In the genomic region with DNA sequence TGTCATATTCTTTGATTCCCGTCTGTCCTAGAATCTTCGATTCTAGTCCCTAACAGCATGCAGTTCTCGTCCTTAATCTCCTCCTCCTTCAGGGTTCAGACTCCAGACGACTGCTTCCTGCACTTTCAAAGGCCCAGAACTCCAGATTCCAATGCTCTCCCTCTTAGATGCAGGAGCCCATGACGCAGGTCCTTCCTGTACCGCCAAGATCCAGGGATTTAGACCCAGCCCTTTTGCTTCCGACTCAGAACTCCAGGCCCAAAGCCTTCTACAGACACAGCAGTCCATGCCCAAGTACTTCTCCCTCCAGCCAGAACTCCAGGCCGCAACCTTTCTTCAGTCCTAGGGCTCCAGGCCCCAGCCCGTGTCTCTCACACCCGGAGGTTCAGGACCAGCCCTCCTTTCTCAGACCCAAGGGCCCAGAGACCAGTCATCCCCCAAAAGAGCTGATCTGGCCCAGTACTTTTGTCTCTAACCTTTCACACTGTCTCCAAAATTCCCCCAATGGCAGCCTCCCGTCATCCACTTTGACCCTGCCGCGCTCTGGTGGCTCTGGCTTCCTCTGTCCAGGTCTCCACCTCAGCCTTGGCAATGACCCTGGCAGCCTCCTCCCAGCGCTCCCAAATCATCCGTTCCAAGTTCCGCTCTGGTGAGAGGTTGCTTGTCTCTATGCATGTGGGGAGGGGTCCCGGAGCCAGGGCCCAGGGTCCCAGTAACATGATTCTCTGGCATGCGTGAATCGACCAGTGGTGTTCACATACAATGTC, we compare ENCODE assay signal across 13 mouse cellular contexts. TPM values are rescaled to one million over a fixed set of nuclear protein-coding genes. Genes with fewer than 3 reads are reported as not detected.
DNase-seq lines count a peak whose midpoint lies in the region; ATAC-seq and TF ChIP-seq lines count a peak whose summit lies in the region.
"Had no signal": no experiment of that assay in that cellular context is flagged by ENCODE, and none has a peak within 500 bp of the region (broad histone marks: within the 10 kb centered on the region; RNA-seq: fewer than 3 reads in every experiment).

No protein-coding gene starts in this region.

- peak; percentile 72 for DNase-seq in cerebellum, adult 9-11 months
- DNase-seq in cerebellum, postnatal 36 days: no peak
- DNase-seq in kidney, adult 9 months: no peak
- DNase-seq in embryonic facial prominence, embryonic 10.5 days (ENCODE audit: low spot score): no peak
- DNase-seq in heart, postnatal 0 days (ENCODE audit: low spot score): no peak
- DNase-seq in liver, embryonic 11.5 days (ENCODE audit: low spot score): no peak
- DNase-seq: forebrain, postnatal 0 days had no signal

- peak overlapping the region; percentile 64 for H3K27ac ChIP-seq in kidney, embryonic 16.5 days (ENCODE audit: low read length)
- H3K27ac ChIP-seq in embryonic facial prominence, embryonic 10.5 days (replicated peaks): 0 out of 2 replicates have a peak overlapping the region, but pooled peaks have one; percentile 19
- H3K27ac ChIP-seq in heart, postnatal 0 days (ENCODE audit: low read depth): peak overlapping the region; percentile 76
- no peak overlapping the region for H3K27ac ChIP-seq in intestine, embryonic 15.5 days
- no peak overlapping the region for H3K27ac ChIP-seq in liver, embryonic 11.5 days (ENCODE audit: low read depth, low read length)

- H3K4me3 ChIP-seq in kidney, embryonic 16.5 days (ENCODE audit: low read length): no peak overlapping the region
- H3K4me3 ChIP-seq in embryonic facial prominence, embryonic 10.5 days: 0 out of 2 replicates have a peak overlapping the region, but pooled peaks have one; percentile 23
- no peak overlapping the region for H3K4me3 ChIP-seq in heart, postnatal 0 days (ENCODE audit: low read depth, low read length)
- H3K4me3 ChIP-seq in intestine, embryonic 15.5 days (replicated peaks): no peak overlapping the region
- no peak overlapping the region for H3K4me3 ChIP-seq in liver, embryonic 11.5 days (ENCODE audit: low read depth, low read length)
- H3K4me3 ChIP-seq: stomach, embryonic 15.5 days had no signal

- H3K9me3 ChIP-seq in kidney, embryonic 16.5 days (ENCODE audit: low read length): no peaks in the 10 kb centered on the region
- peaks cover 7% of the 10 kb centered on the region; the same call in 1 of the 2 replicates for H3K9me3 ChIP-seq in embryonic facial prominence, embryonic 10.5 days
- no peaks in the 10 kb centered on the region for H3K9me3 ChIP-seq in heart, postnatal 0 days (replicated peaks; ENCODE audit: control insufficient read depth, low read length)
- no peaks in the 10 kb centered on the region for H3K9me3 ChIP-seq in intestine, embryonic 15.5 days
- H3K9me3 ChIP-seq in liver, embryonic 11.5 days (ENCODE audit: control insufficient read depth, low read length): no peaks in the 10 kb centered on the region
- H3K9me3 ChIP-seq: hindbrain, embryonic 10.5 days; stomach, embryonic 15.5 days had no signal

- H3K27me3 ChIP-seq in kidney, embryonic 16.5 days (ENCODE audit: insufficient read depth, low read length): no peaks in the 10 kb centered on the region
- peaks cover 26% of the 10 kb centered on the region for H3K27me3 ChIP-seq in embryonic facial prominence, embryonic 10.5 days (replicated peaks; ENCODE audit: low read depth, poor library complexity, severe bottlenecking)
- no peaks in the 10 kb centered on the region for H3K27me3 ChIP-seq in heart, postnatal 0 days (ENCODE audit: control insufficient read depth, insufficient read depth, low read length)
- H3K27me3 ChIP-seq in intestine, embryonic 15.5 days (replicated peaks): no peaks in the 10 kb centered on the region
- H3K27me3 ChIP-seq in liver, embryonic 11.5 days (replicated peaks; ENCODE audit: control insufficient read depth, insufficient read depth, low read length): peaks cover 4% of the 10 kb centered on the region; the same call in 1 of the 2 replicates
- H3K27me3 ChIP-seq: Patski; stomach, embryonic 15.5 days had no signal

- WGBS in kidney, embryonic 16.5 days: 57% methylated on average over 19 of the region's 19 CpGs
- 73% methylated on average over 19 of the region's 19 CpGs for WGBS in embryonic facial prominence, embryonic 10.5 days
- WGBS in heart, postnatal 0 days: 76% methylated on average over 19 of the region's 19 CpGs
- 81% methylated on average over 19 of the region's 19 CpGs for WGBS in intestine, embryonic 15.5 days
- 77% methylated on average over 19 of the region's 19 CpGs for WGBS in liver, embryonic 11.5 days

- H3K9ac ChIP-seq in kidney, embryonic 16.5 days (replicated peaks; ENCODE audit: low read length): peak overlapping the region; percentile 27; the same call in 1 of the 2 replicates
- no peak overlapping the region for H3K9ac ChIP-seq in heart, postnatal 0 days (replicated peaks; ENCODE audit: low read depth, low read length)
- no peak overlapping the region for H3K9ac ChIP-seq in intestine, embryonic 15.5 days
- H3K9ac ChIP-seq in liver, embryonic 11.5 days (ENCODE audit: low read depth, low read length): no peak overlapping the region
- H3K9ac ChIP-seq: forebrain, postnatal 0 days; stomach, embryonic 15.5 days had no signal

- H3K4me1 ChIP-seq in kidney, embryonic 16.5 days (ENCODE audit: insufficient read depth, low read length): peaks cover 66% of the 10 kb centered on the region
- H3K4me1 ChIP-seq in embryonic facial prominence, embryonic 10.5 days: peaks cover 71% of the 10 kb centered on the region
- H3K4me1 ChIP-seq in heart, postnatal 0 days (ENCODE audit: control insufficient read depth, insufficient read depth): peaks cover 40% of the 10 kb centered on the region
- peaks cover 47% of the 10 kb centered on the region for H3K4me1 ChIP-seq in intestine, embryonic 15.5 days (replicated peaks)
- H3K4me1 ChIP-seq in liver, embryonic 11.5 days (replicated peaks; ENCODE audit: control insufficient read depth, insufficient read depth, low read length): peaks cover 14% of the 10 kb centered on the region; the same call in 1 of the 2 replicates

- H3K4me2 ChIP-seq in kidney, embryonic 16.5 days (replicated peaks; ENCODE audit: low read depth, low read length): no peak overlapping the region
- no peak overlapping the region for H3K4me2 ChIP-seq in heart, postnatal 0 days (ENCODE audit: low read depth, low read length)
- H3K4me2 ChIP-seq in intestine, embryonic 15.5 days (replicated peaks): no peak overlapping the region
- H3K4me2 ChIP-seq in liver, embryonic 11.5 days: no peak overlapping the region

- no peak for TF ChIP-seq EP300 in heart, postnatal 0 days (IDR thresholded peaks at IDR 0.05; ENCODE audit: low read depth)

- peaks cover 13% of the 10 kb centered on the region for H3K36me3 ChIP-seq in kidney, embryonic 16.5 days (ENCODE audit: insufficient read depth, low read length)
- H3K36me3 ChIP-seq in embryonic facial prominence, embryonic 10.5 days (replicated peaks): peaks cover 14% of the 10 kb centered on the region
- peaks cover 21% of the 10 kb centered on the region for H3K36me3 ChIP-seq in heart, postnatal 0 days (replicated peaks; ENCODE audit: control insufficient read depth, insufficient read depth, low read length)
- H3K36me3 ChIP-seq in intestine, embryonic 15.5 days: peaks cover 3% of the 10 kb centered on the region; the same call in 1 of the 2 replicates
- peaks cover 6% of the 10 kb centered on the region; the same call in 1 of the 2 replicates for H3K36me3 ChIP-seq in liver, embryonic 11.5 days (ENCODE audit: control insufficient read depth, insufficient read depth, low read length)

- TF ChIP-seq CTCF in heart, postnatal 0 days (IDR thresholded peaks at IDR 0.05; ENCODE audit: low read depth): no peak

- no peak for ATAC-seq in kidney, embryonic 16.5 days (ENCODE audit: low FRiP score, low TSS enrichment)
- no peak for ATAC-seq in heart, postnatal 0 days (ENCODE audit: insufficient read depth, low read depth)
- no peak for ATAC-seq in intestine, embryonic 15.5 days
- no peak for ATAC-seq in liver, embryonic 11.5 days (replicated peaks; ENCODE audit: low FRiP score)
- ATAC-seq: forebrain, postnatal 0 days; Patski had no signal

RNA-seq across cellular contexts. Expression of a gene that starts 0.6 kb away (rescaled TPM):
- polyA plus RNA-seq in kidney, embryonic 16.5 days (2015; fragmentation: Nextera tagmentation; extraction: Ambion mirVana): 8.0 and 9.0 TPM in 2 replicates
- 1.3 and 3.1 TPM in 2 replicates for polyA plus RNA-seq in embryonic facial prominence, embryonic 10.5 days (2016; fragmentation: Nextera tagmentation; extraction: Ambion mirVana)
- total RNA-seq in heart, postnatal 0 days (2014; rRNA removed; ENCODE audit: low replicate concordance): 5.6 and 6.5 TPM in 2 replicates
- 7.2 and 7.7 TPM in 2 replicates for polyA plus RNA-seq in heart, postnatal 0 days (2015; fragmentation: Nextera tagmentation; extraction: Ambion mirVana)
- 5.2 and 7.3 TPM in 2 replicates for polyA plus RNA-seq in intestine, embryonic 15.5 days (2015; fragmentation: Nextera tagmentation; extraction: Ambion mirVana)
- polyA plus RNA-seq in liver, embryonic 11.5 days (2014; fragmentation: Nextera tagmentation; extraction: Ambion mirVana): 0.69 and 0.73 TPM in 2 replicates
- total RNA-seq: megakaryocyte, adult 5-6 weeks had no signal

RNA-seq across cellular contexts. Expression of a gene that starts 13.1 kb away (rescaled TPM):
- polyA plus RNA-seq in kidney, embryonic 16.5 days (2015; fragmentation: Nextera tagmentation; extraction: Ambion mirVana): 11.6 and 13.0 TPM in 2 replicates
- polyA plus RNA-seq in embryonic facial prominence, embryonic 10.5 days (2016; fragmentation: Nextera tagmentation; extraction: Ambion mirVana): 6.5 and 6.8 TPM in 2 replicates
- total RNA-seq in heart, postnatal 0 days (2014; rRNA removed; ENCODE audit: low replicate concordance): 68.8 and 77.6 TPM in 2 replicates
- 13.7 and 14.3 TPM in 2 replicates for polyA plus RNA-seq in heart, postnatal 0 days (2015; fragmentation: Nextera tagmentation; extraction: Ambion mirVana)
- 9.8 and 9.9 TPM in 2 replicates for polyA plus RNA-seq in intestine, embryonic 15.5 days (2015; fragmentation: Nextera tagmentation; extraction: Ambion mirVana)
- 8.0 and 9.3 TPM in 2 replicates for polyA plus RNA-seq in liver, embryonic 11.5 days (2014; fragmentation: Nextera tagmentation; extraction: Ambion mirVana)

RNA-seq across cellular contexts. Expression of a gene that starts 18.8 kb away (rescaled TPM):
- polyA plus RNA-seq in kidney, embryonic 16.5 days (2015; fragmentation: Nextera tagmentation; extraction: Ambion mirVana): 0.13 and 0.14 TPM in 2 replicates
- 0.07 and 0.10 TPM in 2 replicates for polyA plus RNA-seq in embryonic facial prominence, embryonic 10.5 days (2016; fragmentation: Nextera tagmentation; extraction: Ambion mirVana)
- 0.53 TPM in 1 of 2 replicates, not detected in the other for total RNA-seq in heart, postnatal 0 days (2014; rRNA removed; ENCODE audit: low replicate concordance)
- polyA plus RNA-seq in heart, postnatal 0 days (2015; fragmentation: Nextera tagmentation; extraction: Ambion mirVana): 0.11 and 0.23 TPM in 2 replicates
- polyA plus RNA-seq in intestine, embryonic 15.5 days (2015; fragmentation: Nextera tagmentation; extraction: Ambion mirVana): 0.13 TPM in 1 of 2 replicates, not detected in the other
- 0.21 and 0.22 TPM in 2 replicates for polyA plus RNA-seq in liver, embryonic 11.5 days (2014; fragmentation: Nextera tagmentation; extraction: Ambion mirVana)
- polyA plus RNA-seq: forebrain, postnatal 0 days; hindbrain, embryonic 10.5 days had no signal

RNA-seq across cellular contexts. Expression of a gene that starts 23.3 kb away (rescaled TPM):
- 0.27 and 0.32 TPM in 2 replicates for polyA plus RNA-seq in kidney, embryonic 16.5 days (2015; fragmentation: Nextera tagmentation; extraction: Ambion mirVana)
- polyA plus RNA-seq in embryonic facial prominence, embryonic 10.5 days (2016; fragmentation: Nextera tagmentation; extraction: Ambion mirVana): 0.07 and 0.44 TPM in 2 replicates
- not detected in 2 replicates for total RNA-seq in heart, postnatal 0 days (2014; rRNA removed; ENCODE audit: low replicate concordance)
- polyA plus RNA-seq in heart, postnatal 0 days (2015; fragmentation: Nextera tagmentation; extraction: Ambion mirVana): not detected in 2 replicates
- 0.38 and 0.73 TPM in 2 replicates for polyA plus RNA-seq in intestine, embryonic 15.5 days (2015; fragmentation: Nextera tagmentation; extraction: Ambion mirVana)
- not detected in 2 replicates for polyA plus RNA-seq in liver, embryonic 11.5 days (2014; fragmentation: Nextera tagmentation; extraction: Ambion mirVana)
- total RNA-seq: megakaryocyte, adult 5-6 weeks had no signal
- polyA plus RNA-seq: forebrain, postnatal 0 days; hindbrain, embryonic 10.5 days had no signal

RNA-seq across cellular contexts. Expression of a gene that starts 25.1 kb away (rescaled TPM):
- not detected in 2 replicates for polyA plus RNA-seq in kidney, embryonic 16.5 days (2015; fragmentation: Nextera tagmentation; extraction: Ambion mirVana)
- not detected in 2 replicates for polyA plus RNA-seq in embryonic facial prominence, embryonic 10.5 days (2016; fragmentation: Nextera tagmentation; extraction: Ambion mirVana)
- not detected in 2 replicates for total RNA-seq in heart, postnatal 0 days (2014; rRNA removed; ENCODE audit: low replicate concordance)
- polyA plus RNA-seq in heart, postnatal 0 days (2015; fragmentation: Nextera tagmentation; extraction: Ambion mirVana): 0.12 TPM in 1 of 2 replicates, not detected in the other
- 0.18 and 0.30 TPM in 2 replicates for polyA plus RNA-seq in intestine, embryonic 15.5 days (2015; fragmentation: Nextera tagmentation; extraction: Ambion mirVana)
- polyA plus RNA-seq in liver, embryonic 11.5 days (2014; fragmentation: Nextera tagmentation; extraction: Ambion mirVana): 0.23 TPM in 1 of 2 replicates, not detected in the other
- total RNA-seq: forebrain, postnatal 0 days; megakaryocyte, adult 5-6 weeks had no signal
- polyA plus RNA-seq: forebrain, postnatal 0 days; hindbrain, embryonic 10.5 days had no signal

Comparison
In these comparisons a context has a peak if more than half of its experiments do, and no peak if none do; other contexts are left out.
1. H3K27ac ChIP-seq: peak in kidney, embryonic 16.5 days (single experiment), embryonic facial prominence, embryonic 10.5 days (single experiment) and heart, postnatal 0 days (single experiment); none in intestine, embryonic 15.5 days (single experiment) and liver, embryonic 11.5 days (single experiment).